Mouse (Mus musculus): Measurements from ENCODE around the gene Prss48.

GRCm38 (mm10) chr3:86020921-86021650, 18.8 kb upstream of the Prss48 start:
- TF ChIP-seq CTCF (IDR thresholded peaks at IDR 0.05; ENCODE audit: insufficient read depth, low read depth, low read length) (no peak), POLR2A (IDR thresholded peaks at IDR 0.05; ENCODE audit: insufficient read depth, low read depth, low read length) (no peak)

Measured in olfactory bulb, adult 2 months (tissue).